7 mouse cellular contexts compared by ENCODE assay signal in genomic region chr5:73651061-73651854, GRCm38 (mm10). TPM values are rescaled to one million over a fixed set of nuclear protein-coding genes. Genes with fewer than 3 reads are reported as not detected.
DNase-seq lines count a peak whose midpoint lies in the region; ATAC-seq and TF ChIP-seq lines count a peak whose summit lies in the region.

Gene Spata18, plus strand, starts transcription at chr5:73651379.

- H3K9me3 ChIP-seq in embryonic facial prominence, embryonic 10.5 days = no peaks in the 10 kb centered on the region
- H3K9me3 ChIP-seq in hindbrain, embryonic 10.5 days = no peaks in the 10 kb centered on the region
- H3K9me3 ChIP-seq in liver, embryonic 15.5 days (replicated peaks) = no peaks in the 10 kb centered on the region

- ATAC-seq in liver, embryonic 15.5 days (ENCODE audit: insufficient read depth) = no peak

- no peak for TF ChIP-seq CTCF in testis, adult 2 months (IDR thresholded peaks at IDR 0.05; ENCODE audit: control insufficient read depth, insufficient read depth, insufficient replicate concordance, low read depth, low read length)
- TF ChIP-seq CTCF in olfactory bulb, adult 2 months (IDR thresholded peaks at IDR 0.05; ENCODE audit: insufficient read depth, low read depth, low read length) = no peak

- peak within 1 kb of the TSS; percentile 94 for H3K4me3 ChIP-seq in testis, adult 2 months (ENCODE audit: control insufficient read depth, low read depth, low read length)
- peak within 1 kb of the TSS; percentile 61 for H3K4me3 ChIP-seq in embryonic facial prominence, embryonic 10.5 days
- H3K4me3 ChIP-seq in hindbrain, embryonic 10.5 days = peak within 1 kb of the TSS; percentile 61
- peak within 1 kb of the TSS; percentile 49 for H3K4me3 ChIP-seq in liver, embryonic 15.5 days (replicated peaks)
- peak within 1 kb of the TSS; percentile 29 for H3K4me3 ChIP-seq in olfactory bulb, adult 2 months (ENCODE audit: insufficient read depth, low read depth, low read length)

- no peaks in the 10 kb centered on the region; the same call in none of the 2 replicates for H3K4me1 ChIP-seq in testis, adult 2 months (ENCODE audit: control insufficient read depth, insufficient read depth, low read length)
- H3K4me1 ChIP-seq in embryonic facial prominence, embryonic 10.5 days = peaks cover 41% of the 10 kb centered on the region
- H3K4me1 ChIP-seq in hindbrain, embryonic 10.5 days (replicated peaks) = peaks cover 55% of the 10 kb centered on the region
- H3K4me1 ChIP-seq in liver, embryonic 15.5 days (replicated peaks) = peaks cover 18% of the 10 kb centered on the region
- peaks cover 15% of the 10 kb centered on the region for H3K4me1 ChIP-seq in olfactory bulb, adult 2 months (ENCODE audit: control insufficient read depth, insufficient read depth, low read length)

- peak; percentile 42 for TF ChIP-seq POLR2A in testis, adult 2 months (IDR thresholded peaks at IDR 0.05; ENCODE audit: control insufficient read depth, low read depth, low read length)
- no peak for TF ChIP-seq POLR2A in olfactory bulb, adult 2 months (IDR thresholded peaks at IDR 0.05; ENCODE audit: insufficient read depth, low read depth, low read length)

- no peaks in the 10 kb centered on the region for H3K27me3 ChIP-seq in testis, adult 2 months (ENCODE audit: control insufficient read depth, insufficient read depth, low read length)
- H3K27me3 ChIP-seq in embryonic facial prominence, embryonic 10.5 days (replicated peaks; ENCODE audit: low read depth, poor library complexity, severe bottlenecking) = peaks cover 88% of the 10 kb centered on the region
- peaks cover 76% of the 10 kb centered on the region for H3K27me3 ChIP-seq in hindbrain, embryonic 10.5 days (ENCODE audit: insufficient read depth, poor library complexity, severe bottlenecking)
- H3K27me3 ChIP-seq in liver, embryonic 15.5 days = peaks cover 88% of the 10 kb centered on the region

- peak within 1 kb of the TSS; percentile 76 for H3K4me2 ChIP-seq in liver, embryonic 15.5 days

- under 1% methylated on average over 57 of the region's 57 CpGs for WGBS in embryonic facial prominence, embryonic 10.5 days
- WGBS in hindbrain, embryonic 10.5 days = under 1% methylated on average over 57 of the region's 57 CpGs
- under 1% methylated on average over 57 of the region's 57 CpGs for WGBS in liver, embryonic 15.5 days (ENCODE audit: insufficient replicate concordance)
- under 1% methylated on average over 57 of the region's 57 CpGs for WGBS in olfactory bulb, adult 2 months

- no peak for DNase-seq in testis, postnatal 14 days (ENCODE audit: low spot score)
- DNase-seq in embryonic facial prominence, embryonic 10.5 days (ENCODE audit: low spot score) = peak; percentile 63
- DNase-seq in hindbrain, embryonic 10.5 days (ENCODE audit: low spot score) = peak; percentile 57
- DNase-seq in MN1 (ENCODE audit: low spot score) = no peak

- no peaks in the 10 kb centered on the region for H3K36me3 ChIP-seq in testis, adult 2 months (ENCODE audit: control insufficient read depth, insufficient read depth, low read length)
- H3K36me3 ChIP-seq in embryonic facial prominence, embryonic 10.5 days (replicated peaks) = no peaks in the 10 kb centered on the region
- H3K36me3 ChIP-seq in hindbrain, embryonic 10.5 days = no peaks in the 10 kb centered on the region
- H3K36me3 ChIP-seq in liver, embryonic 15.5 days (replicated peaks) = no peaks in the 10 kb centered on the region

- H3K9ac ChIP-seq in liver, embryonic 15.5 days = no peak within 1 kb of the TSS

- H3K27ac ChIP-seq in testis, adult 2 months (ENCODE audit: control insufficient read depth, insufficient read depth, low read depth, low read length) = peak within 1 kb of the TSS; percentile 82
- 0 out of 2 replicates have a peak within 1 kb of the TSS, but pooled peaks have one; percentile 2 for H3K27ac ChIP-seq in embryonic facial prominence, embryonic 10.5 days (replicated peaks)
- H3K27ac ChIP-seq in hindbrain, embryonic 10.5 days = peak within 1 kb of the TSS; percentile 45; the same call in 1 of the 2 replicates
- H3K27ac ChIP-seq in liver, embryonic 15.5 days (replicated peaks) = no peak within 1 kb of the TSS
- no peak within 1 kb of the TSS for H3K27ac ChIP-seq in olfactory bulb, adult 2 months (ENCODE audit: insufficient read depth, low read depth, low read length)

RNA-seq across cellular contexts. Expression of gene Spata18, which starts in this region (rescaled TPM):
- polyA plus RNA-seq in testis, adult 2 months (2012; rRNA removed) = 538 and 551 TPM in 2 replicates
- polyA plus RNA-seq in embryonic facial prominence, embryonic 10.5 days (2016; fragmentation: Nextera tagmentation; extraction: Ambion mirVana) = 0.15 TPM in 1 of 2 replicates, not detected in the other
- polyA plus RNA-seq in hindbrain, embryonic 10.5 days (2016; fragmentation: Nextera tagmentation; extraction: Ambion mirVana) = 0.14 and 0.85 TPM in 2 replicates
- polyA plus RNA-seq in liver, embryonic 15.5 days (2015; fragmentation: Nextera tagmentation; extraction: Ambion mirVana) = not detected in 2 replicates
- polyA plus RNA-seq in olfactory bulb, adult 2 months (2012; ENCODE audit: insufficient read depth, insufficient read length, low replicate concordance, missing spikeins) = not detected in 2 replicates

Comparison
In these comparisons a context has a peak if more than half of its experiments do, and no peak if none do; other contexts are left out.
1. RNA of gene Spata18 (polyA plus RNA-seq): 538 to 551 TPM in testis, adult 2 months; 0.14 to 0.85 TPM in hindbrain, embryonic 10.5 days, 0.15 TPM in embryonic facial prominence, embryonic 10.5 days, not detected in liver, embryonic 15.5 days and not detected in olfactory bulb, adult 2 months; every median in the first group is over 100 times any median in the second.
2. Peak in DNase-seq, H3K4me3 ChIP-seq and H3K27ac ChIP-seq in embryonic facial prominence, embryonic 10.5 days; RNA of the gene not detected or under 1 TPM.
3. Peak in DNase-seq, H3K4me3 ChIP-seq and H3K27ac ChIP-seq in hindbrain, embryonic 10.5 days; RNA of the gene not detected or under 1 TPM.
4. H3K4me3 ChIP-seq: peak in every context shown above with its lines; median percentile 94 in testis, adult 2 months; 61 in embryonic facial prominence, embryonic 10.5 days; 61 in hindbrain, embryonic 10.5 days; 49 in liver, embryonic 15.5 days; 29 in olfactory bulb, adult 2 months.